Mouse (Mus musculus): ENCODE results near the gene Oat. TPM values are rescaled to one million over a fixed set of nuclear protein-coding genes. Genes with fewer than 3 reads are reported as not detected.

The Oat gene
- polyA plus RNA-seq, 1 experiment from 2014 or later = 118 TPM

GRCm38 (mm10) chr7:132559138-132559766 lies 16.9 kb downstream of the Oat start:
- H3K9me3 ChIP-seq = no peaks in the 10 kb centered on the region
- WGBS = 71% methylated on average over 3 of the region's 3 CpGs
- H3K27ac ChIP-seq (replicated peaks) = no peak overlapping the region
- no peak overlapping the region for H3K4me3 ChIP-seq
- peaks cover 2% of the 10 kb centered on the region; the same call in 1 of the 2 replicates for H3K4me1 ChIP-seq
- H3K4me2 ChIP-seq (replicated peaks) = no peak overlapping the region
- no peaks in the 10 kb centered on the region for H3K27me3 ChIP-seq
- peaks cover 60% of the 10 kb centered on the region for H3K36me3 ChIP-seq
- ATAC-seq (replicated peaks) = no peak
- no peak overlapping the region for H3K9ac ChIP-seq (replicated peaks)

GRCm38 (mm10) chr7:132558141-132558736 lies 18.0 kb downstream of the Oat start:
- peaks cover 7% of the 10 kb centered on the region; the same call in 1 of the 2 replicates for H3K4me1 ChIP-seq
- no peak overlapping the region for H3K4me3 ChIP-seq
- peaks cover 51% of the 10 kb centered on the region for H3K36me3 ChIP-seq
- 80% methylated on average over 7 of the region's 7 CpGs for WGBS
- no peak overlapping the region for H3K27ac ChIP-seq (replicated peaks)
- no peak overlapping the region for H3K4me2 ChIP-seq (replicated peaks)
- no peak for ATAC-seq (replicated peaks)
- no peak overlapping the region for H3K9ac ChIP-seq (replicated peaks)
- H3K27me3 ChIP-seq = no peaks in the 10 kb centered on the region
- H3K9me3 ChIP-seq = no peaks in the 10 kb centered on the region

GRCm38 (mm10) chr7:132556575-132556974 lies 19.6 kb downstream of the Oat start:
- H3K27me3 ChIP-seq = no peaks in the 10 kb centered on the region
- peaks cover 38% of the 10 kb centered on the region for H3K36me3 ChIP-seq
- H3K9ac ChIP-seq (replicated peaks) = no peak overlapping the region
- H3K4me2 ChIP-seq (replicated peaks) = no peak overlapping the region
- no peak overlapping the region for H3K27ac ChIP-seq (replicated peaks)
- 89% methylated on average over 5 of the region's 5 CpGs for WGBS
- no peaks in the 10 kb centered on the region for H3K9me3 ChIP-seq
- H3K4me3 ChIP-seq = no peak overlapping the region
- no peak for ATAC-seq (replicated peaks)
- peaks cover 7% of the 10 kb centered on the region; the same call in 1 of the 2 replicates for H3K4me1 ChIP-seq

- Histone ChIP-seq H3K9me3 (no peaks in the 10 kb centered on the region), H3K36me3 (peaks cover 33% of the 10 kb centered on the region), H3K4me3 (no peak overlapping the region), H3K27me3 (no peaks in the 10 kb centered on the region), H3K4me1 (peaks cover 10% of the 10 kb centered on the region), H3K4me2 (replicated peaks) (no peak overlapping the region), H3K9ac (replicated peaks) (no peak overlapping the region), H3K27ac (replicated peaks) (no peak overlapping the region)
- ATAC-seq (replicated peaks) = no peak
- 39% methylated on average over 4 of the region's 4 CpGs for WGBS
Observed at GRCm38 (mm10) chr7:132555911-132556310, 20.3 kb downstream of the Oat start.

- ATAC-seq (replicated peaks) = no peak
- no peak overlapping the region for H3K4me3 ChIP-seq
- 29% methylated on average over 2 of the region's 2 CpGs for WGBS
Observed at GRCm38 (mm10) chr7:132554091-132554490, 22.1 kb downstream of the Oat start.

GRCm38 (mm10) chr7:132551351-132552126 lies 24.7 kb downstream of the Oat start:
- H3K36me3 ChIP-seq = no peaks in the 10 kb centered on the region
- peak overlapping the region; percentile 55 for H3K9ac ChIP-seq (replicated peaks)
- no peaks in the 10 kb centered on the region for H3K27me3 ChIP-seq
- H3K27ac ChIP-seq (replicated peaks) = peak overlapping the region; percentile 46
- H3K4me3 ChIP-seq = peak overlapping the region; percentile 51
- peak; percentile 97 for ATAC-seq (replicated peaks)
- WGBS = 1% methylated on average over 27 of the region's 27 CpGs
- H3K4me2 ChIP-seq (replicated peaks) = peak overlapping the region; percentile 92
- H3K9me3 ChIP-seq = no peaks in the 10 kb centered on the region
- peaks cover 10% of the 10 kb centered on the region for H3K4me1 ChIP-seq

More at GRCm38 (mm10) chr7:132554091-132554490, 22.1 kb downstream of the Oat start:
- H3K9ac ChIP-seq (replicated peaks) = no peak overlapping the region
- H3K36me3 ChIP-seq = peaks cover 16% of the 10 kb centered on the region; the same call in 1 of the 2 replicates
- peaks cover 10% of the 10 kb centered on the region for H3K4me1 ChIP-seq
- H3K4me2 ChIP-seq (replicated peaks) = no peak overlapping the region
- no peaks in the 10 kb centered on the region for H3K27me3 ChIP-seq
- H3K27ac ChIP-seq (replicated peaks) = no peak overlapping the region
- H3K9me3 ChIP-seq = no peaks in the 10 kb centered on the region

- Histone ChIP-seq H3K27ac (replicated peaks) (no peak overlapping the region), H3K4me2 (replicated peaks) (no peak overlapping the region), H3K9ac (replicated peaks) (no peak overlapping the region), H3K36me3 (no peaks in the 10 kb centered on the region), H3K4me1 (peaks cover 6% of the 10 kb centered on the region), H3K27me3 (no peaks in the 10 kb centered on the region), H3K9me3 (no peaks in the 10 kb centered on the region), H3K4me3 (no peak overlapping the region)
- 68% methylated on average over 3 of the region's 3 CpGs for whole genome bisulfite sequencing
- no peak for ATAC-seq (replicated peaks)
Observed at GRCm38 (mm10) chr7:132547126-132547525, 29.1 kb downstream of the Oat start.

GRCm38 (mm10) chr7:132542427-132542826 lies 33.8 kb downstream of the Oat start:
- Histone ChIP-seq H3K4me3 (no peak overlapping the region), H3K27ac (replicated peaks) (peak overlapping the region; percentile 40), H3K9ac (replicated peaks) (no peak overlapping the region), H3K4me2 (replicated peaks) (no peak overlapping the region), H3K9me3 (no peaks in the 10 kb centered on the region), H3K27me3 (no peaks in the 10 kb centered on the region), H3K4me1 (0 out of 2 replicates have a peak, but pooled peaks cover 3% of the 10 kb centered on the region), H3K36me3 (no peaks in the 10 kb centered on the region)
- WGBS = 72% methylated on average over 4 of the region's 4 CpGs
- ATAC-seq (replicated peaks) = no peak

- Histone ChIP-seq H3K36me3 (no peaks in the 10 kb centered on the region), H3K9ac (replicated peaks) (no peak overlapping the region), H3K4me3 (no peak overlapping the region), H3K27me3 (no peaks in the 10 kb centered on the region), H3K4me1 (0 out of 2 replicates have a peak, but pooled peaks cover 3% of the 10 kb centered on the region), H3K27ac (replicated peaks) (no peak overlapping the region), H3K9me3 (no peaks in the 10 kb centered on the region), H3K4me2 (replicated peaks) (no peak overlapping the region)
- ATAC-seq (replicated peaks) = no peak
- 74% methylated on average over 3 of the region's 3 CpGs for WGBS
Observed at GRCm38 (mm10) chr7:132541566-132541965, 34.6 kb downstream of the Oat start.

GRCm38 (mm10) chr7:132540597-132540996 lies 35.6 kb downstream of the Oat start:
- 82% methylated on average over 4 of the region's 4 CpGs for WGBS
- Histone ChIP-seq H3K4me3 (no peak overlapping the region), H3K9ac (replicated peaks) (no peak overlapping the region), H3K27ac (replicated peaks) (no peak overlapping the region), H3K27me3 (no peaks in the 10 kb centered on the region), H3K9me3 (no peaks in the 10 kb centered on the region), H3K4me2 (replicated peaks) (no peak overlapping the region), H3K4me1 (0 out of 2 replicates have a peak, but pooled peaks cover 3% of the 10 kb centered on the region), H3K36me3 (no peaks in the 10 kb centered on the region)
- ATAC-seq (replicated peaks) = no peak

GRCm38 (mm10) chr7:132529206-132529605 lies 47.0 kb downstream of the Oat start:
- Histone ChIP-seq H3K9ac (replicated peaks) (no peak overlapping the region), H3K27me3 (no peaks in the 10 kb centered on the region), H3K27ac (replicated peaks) (no peak overlapping the region), H3K4me3 (no peak overlapping the region), H3K4me1 (no peaks in the 10 kb centered on the region), H3K9me3 (no peaks in the 10 kb centered on the region), H3K36me3 (no peaks in the 10 kb centered on the region), H3K4me2 (replicated peaks) (no peak overlapping the region)
- no peak for ATAC-seq (replicated peaks)
- 68% methylated on average over 3 of the region's 3 CpGs for WGBS

- H3K9me3 ChIP-seq = no peaks in the 10 kb centered on the region
- no peaks in the 10 kb centered on the region for H3K27me3 ChIP-seq
- no peak overlapping the region for H3K27ac ChIP-seq (replicated peaks)
- H3K9ac ChIP-seq (replicated peaks) = no peak overlapping the region
- H3K4me2 ChIP-seq (replicated peaks) = no peak overlapping the region
- no peak for ATAC-seq (replicated peaks)
- H3K4me1 ChIP-seq = no peaks in the 10 kb centered on the region
- no peaks in the 10 kb centered on the region for H3K36me3 ChIP-seq
- H3K4me3 ChIP-seq = no peak overlapping the region
- WGBS = 87% methylated on average over 7 of the region's 7 CpGs
Observed at GRCm38 (mm10) chr7:132513419-132513982, 62.7 kb downstream of the Oat start.

All from forebrain, embryonic 15.5 days (tissue).